Mouse (Mus musculus): ENCODE measurements around the gene Gm12569. TPM values are rescaled to one million over a fixed set of nuclear protein-coding genes. Genes with fewer than 3 reads are reported as not detected.

The Gm12569 gene
- polyA plus RNA-seq, 1 experiment from 2014 or later = not detected

Other genes with a start within 250 kb of the Gm12569 start
- gene Olfr1377, start 238.5 kb upstream of the Gm12569 start, polyA plus RNA-seq (2014; fragmentation: Nextera tagmentation; extraction: Ambion mirVana) = not detected in 2 replicates
- not detected in 2 replicates for gene Olfr51, start 216.9 kb upstream of the Gm12569 start, polyA plus RNA-seq (2014; fragmentation: Nextera tagmentation; extraction: Ambion mirVana)
- not detected in 2 replicates for gene Olfr54, start 206.2 kb upstream of the Gm12569 start, polyA plus RNA-seq (2014; fragmentation: Nextera tagmentation; extraction: Ambion mirVana)
- not detected in 2 replicates for gene Olfr1375, start 172.4 kb upstream of the Gm12569 start, polyA plus RNA-seq (2014; fragmentation: Nextera tagmentation; extraction: Ambion mirVana)
- 11.1 and 15.0 TPM in 2 replicates for gene Zfp354a, start 161.2 kb upstream of the Gm12569 start, polyA plus RNA-seq (2014; fragmentation: Nextera tagmentation; extraction: Ambion mirVana)
- 142 and 193 TPM in 2 replicates for gene Clk4, start 41.3 kb downstream of the Gm12569 start, polyA plus RNA-seq (2014; fragmentation: Nextera tagmentation; extraction: Ambion mirVana)
- 0.24 and 0.30 TPM in 2 replicates for gene BC049762, start 42.6 kb downstream of the Gm12569 start, polyA plus RNA-seq (2014; fragmentation: Nextera tagmentation; extraction: Ambion mirVana)
- 2.5 and 3.1 TPM in 2 replicates for gene Col23a1, start 69.4 kb downstream of the Gm12569 start, polyA plus RNA-seq (2014; fragmentation: Nextera tagmentation; extraction: Ambion mirVana)

All from forebrain, embryonic 14.5 days (tissue).